Mouse (Mus musculus) bone marrow macrophage, adult 2 months (primary cell): ENCODE measurements around the gene Ddost.

Source experiments
- CTCF ChIP-seq: IDR thresholded peaks from 2 replicates; pipeline ENCODE4 v1.5.1; 2012; ENCODE audit warnings: low read depth, mild to moderate bottlenecking, low read length, moderate library complexity
- POLR2A ChIP-seq: IDR thresholded peaks from 2 replicates; pipeline ENCODE4 v1.6.1; 2012; ENCODE audit warnings: mild to moderate bottlenecking, low read depth, low read length, borderline replicate concordance

DNA sequence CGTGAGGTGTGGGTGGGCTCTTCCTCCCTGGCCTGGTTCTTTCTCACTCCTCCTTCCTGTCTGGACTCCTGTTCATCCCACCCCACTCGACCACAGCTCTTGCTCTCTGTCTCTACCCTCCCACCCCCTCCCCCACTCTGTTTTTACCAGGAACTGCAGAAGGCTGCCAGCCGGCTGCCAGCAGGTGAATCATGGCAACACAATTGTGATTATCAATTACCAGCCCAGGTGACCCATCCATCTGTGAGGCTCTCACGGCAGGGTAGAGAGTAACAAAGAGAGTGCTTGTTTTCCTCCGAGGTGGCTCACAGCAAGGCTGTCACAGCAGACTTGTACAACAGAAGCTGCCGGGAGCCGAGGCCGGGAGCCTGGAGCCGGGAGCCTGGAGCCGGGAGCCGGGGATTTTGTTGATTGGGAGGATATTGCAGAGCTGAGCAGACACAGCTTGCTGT, 56.9 kb downstream of the Ddost start:
- TF ChIP-seq CTCF = no peak
- no peak for TF ChIP-seq POLR2A
